Mouse (Mus musculus) hindbrain, embryonic 16.5 days (tissue): Measurements from ENCODE around the gene Tlr2. TPM values are rescaled to one million over a fixed set of nuclear protein-coding genes. Genes with fewer than 3 reads are reported as not detected.
"Not testable (repeated sequence)": the region's sequence is repeated elsewhere in the genome, so short reads cannot be mapped to it uniquely, and the experiment has no call there.

Experiments used
- ATAC-seq: fragments of 200-750 bp; cut with Nextera tagmentation; 2 replicates; pipeline ENCODE4 v1.8.0; 2017; ENCODE audit warnings: moderate TSS enrichment, moderate library complexity
- H3K27ac ChIP-seq: fragments of 300-500 bp; sonication (generic); 2 replicates; pipeline ENCODE4 v1.5.1; 2014; ENCODE audit warnings: low read depth, mild to moderate bottlenecking, control low read depth, low read length, moderate library complexity
- H3K27me3 ChIP-seq: fragments of 300-500 bp; sonication (generic); replicated peaks from 2 replicates; pipeline ENCODE4 v1.6.1; 2014; ENCODE audit warnings: low read length; ENCODE audit not compliant: control insufficient read depth, insufficient read depth
- H3K36me3 ChIP-seq: fragments of 300-500 bp; sonication (generic); 2 replicates; pipeline ENCODE4 v1.6.1; 2014; ENCODE audit warnings: mild to moderate bottlenecking, low read length, moderate library complexity, mixed read lengths; ENCODE audit not compliant: control insufficient read depth, insufficient read depth
- H3K4me1 ChIP-seq: fragments of 300-500 bp; sonication (generic); 2 replicates; pipeline ENCODE4 v1.6.1; 2014; ENCODE audit warnings: low read depth, low read length; ENCODE audit not compliant: control insufficient read depth, insufficient read depth
- H3K4me2 ChIP-seq: fragments of 300-500 bp; sonication (generic); 2 replicates; pipeline ENCODE4 v1.6.1; 2014; ENCODE audit warnings: mild to moderate bottlenecking, low read length, control low read depth, moderate library complexity
- H3K4me3 ChIP-seq: fragments of 300-500 bp; sonication (generic); 2 replicates; pipeline ENCODE4 v1.5.1; 2014; ENCODE audit warnings: mild to moderate bottlenecking, low read length, control low read depth, moderate library complexity
- H3K9ac ChIP-seq: fragments of 300-500 bp; sonication (generic); 2 replicates; pipeline ENCODE4 v1.6.1; 2014; ENCODE audit warnings: low read depth, mild to moderate bottlenecking, control low read depth, low read length, moderate library complexity
- H3K9me3 ChIP-seq: fragments of 300-500 bp; sonication (generic); 2 replicates; pipeline ENCODE4 v1.6.1; 2014; ENCODE audit warnings: mild to moderate bottlenecking, low read length, moderate library complexity; ENCODE audit not compliant: control insufficient read depth
- WGBS: fragments of 180-500 bp; shearing (Covaris S2); extraction: QIAGEN DNeasy Blood & Tissue Kit; methylation state at CpG from one replicate; pipeline ENCODE4 v1.1.7; 2014; 5-methylcytosine and 5-hydroxymethylcytosine counted together
- polyA plus RNA-seq: library from polyadenylated mRNA; unstranded; fragments of >200 nt; fragmentation: Nextera tagmentation; extraction: Ambion mirVana; gene quantifications from 2 replicates; pipeline ENCODE4 v1.2.1, GENCODE M21; 2015

Tlr2 gene
- polyA plus RNA-seq, 1 experiment from 2014 or later: 1.2 TPM

- no peak for ATAC-seq
- H3K9ac ChIP-seq: no peak overlapping the region
- no peak overlapping the region for H3K27ac ChIP-seq
- no peaks in the 10 kb centered on the region for H3K27me3 ChIP-seq
- H3K4me1 ChIP-seq: no peaks in the 10 kb centered on the region
- no peaks in the 10 kb centered on the region for H3K36me3 ChIP-seq
- no peaks in the 10 kb centered on the region; the same call in 1 of the 2 replicates for H3K9me3 ChIP-seq
- no peak overlapping the region for H3K4me2 ChIP-seq
- H3K4me3 ChIP-seq: no peak overlapping the region
- WGBS: 95% methylated on average over 2 of the region's 2 CpGs
These were observed 28.2 kb upstream of the Tlr2 start for GRCm38 (mm10) chr3:83869776-83870175.

GRCm38 (mm10) chr3:83867026-83867425 lies 25.5 kb upstream of the Tlr2 start:
- ATAC-seq, H3K36me3 ChIP-seq, H3K9ac ChIP-seq: not testable (repeated sequence)

GRCm38 (mm10) chr3:83865216-83865615 lies 23.6 kb upstream of the Tlr2 start:
- H3K9me3 ChIP-seq: no peaks in the 10 kb centered on the region; the same call in 1 of the 2 replicates
- 95% methylated on average over 2 of the region's 2 CpGs for WGBS
- H3K9ac ChIP-seq: no peak overlapping the region
- no peak for ATAC-seq
- no peak overlapping the region for H3K27ac ChIP-seq
- H3K36me3 ChIP-seq: no peaks in the 10 kb centered on the region
- no peak overlapping the region for H3K4me2 ChIP-seq
- no peaks in the 10 kb centered on the region for H3K27me3 ChIP-seq
- H3K4me3 ChIP-seq: no peak overlapping the region
- H3K4me1 ChIP-seq: no peaks in the 10 kb centered on the region

More at GRCm38 (mm10) chr3:83867026-83867425, 25.5 kb upstream of the Tlr2 start:
- H3K4me1 ChIP-seq, H3K4me2 ChIP-seq, H3K4me3 ChIP-seq, H3K27ac ChIP-seq, H3K27me3 ChIP-seq, H3K9me3 ChIP-seq: not testable (repeated sequence)

- Histone ChIP-seq H3K27me3 (no peaks in the 10 kb centered on the region), H3K9me3 (no peaks in the 10 kb centered on the region; the same call in 1 of the 2 replicates), H3K27ac (no peak overlapping the region), H3K4me3 (no peak overlapping the region), H3K9ac (no peak overlapping the region), H3K36me3 (no peaks in the 10 kb centered on the region), H3K4me2 (no peak overlapping the region), H3K4me1 (no peaks in the 10 kb centered on the region)
- no peak for ATAC-seq
- 84% methylated on average over 9 of the region's 9 CpGs for WGBS
These were observed 22.5 kb upstream of the Tlr2 start for GRCm38 (mm10) chr3:83864064-83864548.

- no peaks in the 10 kb centered on the region; the same call in 1 of the 2 replicates for H3K9me3 ChIP-seq
- ATAC-seq: no peak
- H3K4me2 ChIP-seq: no peak overlapping the region
- no peak overlapping the region for H3K9ac ChIP-seq
- no peaks in the 10 kb centered on the region for H3K27me3 ChIP-seq
- H3K4me1 ChIP-seq: no peaks in the 10 kb centered on the region
- H3K4me3 ChIP-seq: no peak overlapping the region
- no peaks in the 10 kb centered on the region for H3K36me3 ChIP-seq
- WGBS: 53% methylated on average over 1 of the region's 1 CpGs
- no peak overlapping the region for H3K27ac ChIP-seq
These were observed 21.4 kb upstream of the Tlr2 start for GRCm38 (mm10) chr3:83862956-83863355.

- no peak for ATAC-seq
- Histone ChIP-seq H3K27me3 (no peaks in the 10 kb centered on the region), H3K9ac (no peak overlapping the region), H3K9me3 (no peaks in the 10 kb centered on the region), H3K4me3 (no peak overlapping the region), H3K36me3 (no peaks in the 10 kb centered on the region), H3K4me2 (no peak overlapping the region), H3K27ac (no peak overlapping the region), H3K4me1 (no peaks in the 10 kb centered on the region)
- WGBS: 87% methylated on average over 7 of the region's 7 CpGs
These were observed 18.0 kb upstream of the Tlr2 start for GRCm38 (mm10) chr3:83859595-83859994.

- no peaks in the 10 kb centered on the region for H3K27me3 ChIP-seq
- WGBS: 77% methylated on average over 3 of the region's 3 CpGs
- H3K4me3 ChIP-seq: no peak overlapping the region
- H3K9me3 ChIP-seq: no peaks in the 10 kb centered on the region
- no peak for ATAC-seq
- no peak overlapping the region for H3K27ac ChIP-seq
- no peaks in the 10 kb centered on the region for H3K36me3 ChIP-seq
- no peaks in the 10 kb centered on the region for H3K4me1 ChIP-seq
- no peak overlapping the region for H3K4me2 ChIP-seq
- no peak overlapping the region for H3K9ac ChIP-seq
These were observed 17.5 kb upstream of the Tlr2 start for GRCm38 (mm10) chr3:83859071-83859470.

- Histone ChIP-seq H3K4me3 (no peak overlapping the region), H3K9me3 (no peaks in the 10 kb centered on the region), H3K36me3 (no peaks in the 10 kb centered on the region), H3K9ac (no peak overlapping the region), H3K4me1 (no peaks in the 10 kb centered on the region), H3K4me2 (no peak overlapping the region), H3K27me3 (no peaks in the 10 kb centered on the region), H3K27ac (no peak overlapping the region)
- ATAC-seq: no peak
- 95% methylated on average over 13 of the region's 13 CpGs for WGBS
These were observed 16.1 kb upstream of the Tlr2 start for GRCm38 (mm10) chr3:83857621-83858020.

- Histone ChIP-seq H3K27me3 (no peaks in the 10 kb centered on the region), H3K36me3 (no peaks in the 10 kb centered on the region), H3K9ac (no peak overlapping the region), H3K27ac (no peak overlapping the region), H3K4me2 (no peak overlapping the region), H3K4me3 (no peak overlapping the region), H3K4me1 (no peaks in the 10 kb centered on the region), H3K9me3 (no peaks in the 10 kb centered on the region)
- 93% methylated on average over 5 of the region's 5 CpGs for WGBS
- no peak for ATAC-seq
These were observed 14.1 kb upstream of the Tlr2 start for GRCm38 (mm10) chr3:83855643-83856042.

- H3K4me1 ChIP-seq: no peaks in the 10 kb centered on the region
- H3K36me3 ChIP-seq: no peaks in the 10 kb centered on the region
- no peak overlapping the region for H3K4me2 ChIP-seq
- H3K27me3 ChIP-seq: no peaks in the 10 kb centered on the region
- H3K9ac ChIP-seq: no peak overlapping the region
- no peak overlapping the region for H3K27ac ChIP-seq
- H3K4me3 ChIP-seq: no peak overlapping the region
- 90% methylated on average over 2 of the region's 2 CpGs for WGBS
- no peak for ATAC-seq
- no peaks in the 10 kb centered on the region for H3K9me3 ChIP-seq
These were observed 7.8 kb upstream of the Tlr2 start for GRCm38 (mm10) chr3:83849341-83849740.
